Mouse (Mus musculus): ENCODE data around the gene Mkks. TPM values are rescaled to one million over a fixed set of nuclear protein-coding genes. Genes with fewer than 3 reads are reported as not detected.
A peak's percentile ranks its signal among the peaks of the same experiment; 100 is the strongest.

Mkks gene
- polyA plus RNA-seq (2011; ENCODE audit: insufficient read depth, insufficient read length, low replicate concordance, missing spikeins): 2.3 and 6.8 TPM in 2 replicates

GRCm38 (mm10) chr2:136891068-136891950 lies at the start of gene Mkks, which contains the start of the genes Slx4ip and AL731706.1:
Gene Mkks (minus strand): TSS chr2:136891389.
Gene Slx4ip (plus strand): TSS chr2:136891218.
Gene AL731706.1 (minus strand): TSS chr2:136891389.
- Histone ChIP-seq H3K27ac (ENCODE audit: control insufficient read depth, insufficient read depth, low read depth, low read length, poor library complexity) (peak within 1 kb of the TSS; percentile 86), H3K4me3 (replicated peaks; ENCODE audit: control insufficient read depth, low read depth, low read length) (peak within 1 kb of the TSS; percentile 97), H3K4me1 (ENCODE audit: control insufficient read depth, insufficient read depth, low read length) (no peaks in the 10 kb centered on the region; the same call in 1 of the 2 replicates)
- no peak for TF ChIP-seq CTCF (IDR thresholded peaks at IDR 0.05; ENCODE audit: control insufficient read depth, insufficient read depth, low read length)
- peak; percentile 71 for TF ChIP-seq POLR2A (IDR thresholded peaks at IDR 0.05; ENCODE audit: borderline replicate concordance, control insufficient read depth, low read depth, low read length)
- under 1% methylated on average over 49 of the region's 49 CpGs for WGBS

GRCm38 (mm10) chr2:136938249-136938648 lies 47.1 kb upstream of the Mkks start:
- WGBS: 65% methylated on average over 1 of the region's 1 CpGs
- H3K27ac ChIP-seq (ENCODE audit: control insufficient read depth, insufficient read depth, low read depth, low read length, poor library complexity): no peak overlapping the region
- TF ChIP-seq CTCF (IDR thresholded peaks at IDR 0.05; ENCODE audit: control insufficient read depth, insufficient read depth, low read length): no peak
- no peak for TF ChIP-seq POLR2A (IDR thresholded peaks at IDR 0.05; ENCODE audit: borderline replicate concordance, control insufficient read depth, low read depth, low read length)
- H3K4me3 ChIP-seq (replicated peaks; ENCODE audit: control insufficient read depth, low read depth, low read length): no peak overlapping the region
- H3K4me1 ChIP-seq (ENCODE audit: control insufficient read depth, insufficient read depth, low read length): no peaks in the 10 kb centered on the region; the same call in 1 of the 2 replicates

- H3K27ac ChIP-seq (ENCODE audit: control insufficient read depth, insufficient read depth, low read depth, low read length, poor library complexity): no peak overlapping the region
- H3K4me1 ChIP-seq (ENCODE audit: control insufficient read depth, insufficient read depth, low read length): no peaks in the 10 kb centered on the region; the same call in 1 of the 2 replicates
- no peak for TF ChIP-seq CTCF (IDR thresholded peaks at IDR 0.05; ENCODE audit: control insufficient read depth, insufficient read depth, low read length)
- no peak for TF ChIP-seq POLR2A (IDR thresholded peaks at IDR 0.05; ENCODE audit: borderline replicate concordance, control insufficient read depth, low read depth, low read length)
- WGBS: 44% methylated on average over 4 of the region's 4 CpGs
- no peak overlapping the region for H3K4me3 ChIP-seq (replicated peaks; ENCODE audit: control insufficient read depth, low read depth, low read length)
Measured at GRCm38 (mm10) chr2:136936391-136937288, 45.5 kb upstream of the Mkks start.

GRCm38 (mm10) chr2:136921003-136921408 lies 29.8 kb upstream of the Mkks start:
- 14% methylated on average over 4 of the region's 4 CpGs for WGBS
- no peak overlapping the region for H3K27ac ChIP-seq (ENCODE audit: control insufficient read depth, insufficient read depth, low read depth, low read length, poor library complexity)
- H3K4me3 ChIP-seq (replicated peaks; ENCODE audit: control insufficient read depth, low read depth, low read length): no peak overlapping the region
- H3K4me1 ChIP-seq (ENCODE audit: control insufficient read depth, insufficient read depth, low read length): no peaks in the 10 kb centered on the region; the same call in 1 of the 2 replicates
- no peak for TF ChIP-seq POLR2A (IDR thresholded peaks at IDR 0.05; ENCODE audit: borderline replicate concordance, control insufficient read depth, low read depth, low read length)
- no peak for TF ChIP-seq CTCF (IDR thresholded peaks at IDR 0.05; ENCODE audit: control insufficient read depth, insufficient read depth, low read length)

GRCm38 (mm10) chr2:136920257-136920993 lies 29.2 kb upstream of the Mkks start:
- 75% methylated on average over 3 of the region's 3 CpGs for WGBS

GRCm38 (mm10) chr2:136919433-136919832 lies 28.2 kb upstream of the Mkks start:
- no peak overlapping the region for H3K27ac ChIP-seq (ENCODE audit: control insufficient read depth, insufficient read depth, low read depth, low read length, poor library complexity)
- H3K4me3 ChIP-seq (replicated peaks; ENCODE audit: control insufficient read depth, low read depth, low read length): no peak overlapping the region
- TF ChIP-seq POLR2A (IDR thresholded peaks at IDR 0.05; ENCODE audit: borderline replicate concordance, control insufficient read depth, low read depth, low read length) (no peak), CTCF (IDR thresholded peaks at IDR 0.05; ENCODE audit: control insufficient read depth, insufficient read depth, low read length) (no peak)
- H3K4me1 ChIP-seq (ENCODE audit: control insufficient read depth, insufficient read depth, low read length): no peaks in the 10 kb centered on the region; the same call in 1 of the 2 replicates
- WGBS: 81% methylated on average over 1 of the region's 1 CpGs

More at GRCm38 (mm10) chr2:136920257-136920993, 29.2 kb upstream of the Mkks start:
- H3K27ac ChIP-seq (ENCODE audit: control insufficient read depth, insufficient read depth, low read depth, low read length, poor library complexity): no peak overlapping the region
- TF ChIP-seq POLR2A (IDR thresholded peaks at IDR 0.05; ENCODE audit: borderline replicate concordance, control insufficient read depth, low read depth, low read length) (no peak), CTCF (IDR thresholded peaks at IDR 0.05; ENCODE audit: control insufficient read depth, insufficient read depth, low read length) (no peak)
- H3K4me1 ChIP-seq (ENCODE audit: control insufficient read depth, insufficient read depth, low read length): no peaks in the 10 kb centered on the region; the same call in 1 of the 2 replicates
- H3K4me3 ChIP-seq (replicated peaks; ENCODE audit: control insufficient read depth, low read depth, low read length): no peak overlapping the region

- no peak overlapping the region for H3K4me3 ChIP-seq (replicated peaks; ENCODE audit: control insufficient read depth, low read depth, low read length)
- TF ChIP-seq POLR2A (IDR thresholded peaks at IDR 0.05; ENCODE audit: borderline replicate concordance, control insufficient read depth, low read depth, low read length) (no peak), CTCF (IDR thresholded peaks at IDR 0.05; ENCODE audit: control insufficient read depth, insufficient read depth, low read length) (no peak)
- H3K27ac ChIP-seq (ENCODE audit: control insufficient read depth, insufficient read depth, low read depth, low read length, poor library complexity): no peak overlapping the region
- H3K4me1 ChIP-seq (ENCODE audit: control insufficient read depth, insufficient read depth, low read length): no peaks in the 10 kb centered on the region
- WGBS: 66% methylated on average over 3 of the region's 3 CpGs
Measured at GRCm38 (mm10) chr2:136914334-136914902, 23.2 kb upstream of the Mkks start.
